Mouse (Mus musculus) hematopoietic stem cell, adult 5-6 weeks (primary cell): ENCODE measurements at regions not wholly inside any gene's neighbourhood (a gene's known extent, or its start where the extent isn't known, plus 50 kb on each side); places are given as distances from the start of the nearest gene placed in this dataset.
A peak's percentile ranks its signal among the peaks of the same experiment; 100 is the strongest.

ENCODE experiments used
- ATAC-seq, 2 experiments: fragments of 125-278 bp in 1 of 2; replicated peaks in 1 of 2; 2 replicates each; pipeline ENCODE4 v1.8.0; 2016 to 2017; ENCODE audit warnings: inconsistent platforms in 2 of 2, mild to moderate bottlenecking in 2 of 2, moderate number of reproducible peaks in 2 of 2, low read depth in 1 of 2, moderate TSS enrichment in 1 of 2; ENCODE audit not compliant: low FRiP score in 2 of 2, poor library complexity in 2 of 2, severe bottlenecking in 2 of 2, insufficient read depth in 1 of 2, low TSS enrichment in 1 of 2

- ATAC-seq, result no peak
Observed at GRCm38 (mm10) chr6:14122311-14122710, 251.0 kb upstream of the 2610001J05Rik start.

- no peak for ATAC-seq
Observed at GRCm38 (mm10) chr6:14121479-14121878, 250.2 kb upstream of the 2610001J05Rik start.

GRCm38 (mm10) chr6:14094907-14095306 is 223.6 kb upstream of the 2610001J05Rik start:
- ATAC-seq, result no peak

- no peak for ATAC-seq
Observed at GRCm38 (mm10) chr6:14081884-14082283, 210.6 kb upstream of the 2610001J05Rik start.

- ATAC-seq, result no peak
Observed at GRCm38 (mm10) chr6:14063735-14064134, 192.4 kb upstream of the 2610001J05Rik start.

GRCm38 (mm10) chr6:14046560-14046959 is 175.2 kb upstream of the 2610001J05Rik start:
- peak; percentile 75 to 84 for ATAC-seq

- ATAC-seq, result no peak; a peak in 1 of 4 replicates
Observed at GRCm38 (mm10) chr6:14044654-14045053, 173.3 kb upstream of the 2610001J05Rik start.

GRCm38 (mm10) chr6:14025898-14026297 is 154.6 kb upstream of the 2610001J05Rik start:
- ATAC-seq, result peak; percentile 48 to 53

- no peak for ATAC-seq
Observed at GRCm38 (mm10) chr6:14018928-14019327, 147.6 kb upstream of the 2610001J05Rik start.

GRCm38 (mm10) chr6:13982606-13983389 is 111.5 kb upstream of the 2610001J05Rik start:
- ATAC-seq, result no peak

GRCm38 (mm10) chr6:13974710-13975506 is 103.6 kb upstream of the 2610001J05Rik start:
- ATAC-seq, result no peak

GRCm38 (mm10) chr6:13964471-13964870 is 93.2 kb upstream of the 2610001J05Rik start:
- no peak for ATAC-seq

GRCm38 (mm10) chr6:13964013-13964412 is 92.7 kb upstream of the 2610001J05Rik start:
- ATAC-seq, result no peak

- ATAC-seq, result no peak
Observed at GRCm38 (mm10) chr6:13949640-13950039, 78.3 kb upstream of the 2610001J05Rik start.

GRCm38 (mm10) chr6:13920809-13921760 is 49.8 kb upstream of the 2610001J05Rik start:
- ATAC-seq, result no peak
